Mouse (Mus musculus) MEL (cell line): ENCODE measurements around the gene Slc7a9. TPM values are rescaled to one million over a fixed set of nuclear protein-coding genes. Genes with fewer than 3 reads are reported as not detected.

ENCODE experiments used
- DNase-seq: peaks from one replicate; pipeline ENCODE4 v3.0.0; 2011; ENCODE audit warnings: low read depth, low spot score
- H3K27ac ChIP-seq: 2 replicates; pipeline ENCODE4 v1.5.1; 2012; ENCODE audit warnings: low read depth, mild to moderate bottlenecking, control low read depth, low read length, moderate library complexity; ENCODE audit not compliant: control insufficient read depth
- H3K27me3 ChIP-seq, 2 experiments: fragments of 150-350 bp in 1 of 2; sonication (generic) in 1 of 2; 2 replicates each; pipeline ENCODE4 v1.6.1; 2012; ENCODE audit warnings: low read length in 2 of 2, mild to moderate bottlenecking in 2 of 2, improper control_type of control experiment in 1 of 2, moderate library complexity in 1 of 2; ENCODE audit not compliant: insufficient read depth in 2 of 2, control insufficient read depth in 1 of 2
- H3K36me3 ChIP-seq, 2 experiments: 2 replicates each; pipeline ENCODE4 v1.6.1; 2012 to 2014; ENCODE audit warnings: low read length in 2 of 2, improper control_type of control experiment in 1 of 2, inconsistent platforms in 1 of 2, mild to moderate bottlenecking in 1 of 2; ENCODE audit not compliant: insufficient read depth in 2 of 2, control insufficient read depth in 1 of 2
- H3K4me1 ChIP-seq, 2 experiments: fragments of 150-350 bp in 1 of 2; sonication (generic) in 1 of 2; 2 replicates each; pipeline ENCODE4 v1.6.1; 2012; ENCODE audit warnings: low read length in 2 of 2, improper control_type of control experiment in 1 of 2, mild to moderate bottlenecking in 1 of 2; ENCODE audit not compliant: insufficient read depth in 2 of 2, control insufficient read depth in 1 of 2
- H3K4me3 ChIP-seq, 2 experiments: fragments of 150-350 bp in 1 of 2; sonication (generic) in 1 of 2; 2 replicates each; pipeline ENCODE4 v1.5.1; 2012; ENCODE audit warnings: low read depth in 2 of 2, low read length in 2 of 2, mild to moderate bottlenecking in 2 of 2, moderate library complexity in 2 of 2, control low read depth in 1 of 2, improper control_type of control experiment in 1 of 2; ENCODE audit not compliant: control insufficient read depth in 1 of 2, insufficient read depth in 1 of 2
- H3K79me2 ChIP-seq: 2 replicates; pipeline ENCODE4 v1.6.1; 2012; ENCODE audit warnings: mild to moderate bottlenecking, low read length, moderate library complexity; ENCODE audit not compliant: control insufficient read depth, poor library complexity, insufficient read depth
- H3K9ac ChIP-seq: 2 replicates; pipeline ENCODE4 v1.6.1; 2012; ENCODE audit warnings: low read depth, mild to moderate bottlenecking, control low read depth, low read length, moderate library complexity; ENCODE audit not compliant: control insufficient read depth, poor library complexity, severe bottlenecking
- H3K9me3 ChIP-seq: fragments of 150-350 bp; sonication (generic); replicated peaks from 2 replicates; pipeline ENCODE4 v1.6.1; 2012; ENCODE audit warnings: mild to moderate bottlenecking, low read length, improper control_type of control experiment, moderate library complexity; ENCODE audit not compliant: insufficient read depth
- BHLHE40 ChIP-seq: IDR thresholded peaks from 2 replicates; pipeline ENCODE4 v1.6.1; 2012; ENCODE audit warnings: low read depth, mild to moderate bottlenecking, inconsistent platforms, low read length, improper control_type of control experiment, borderline replicate concordance
- CHD1 ChIP-seq: IDR thresholded peaks from 2 replicates; pipeline ENCODE4 v1.6.1; 2012; ENCODE audit warnings: low read depth, mild to moderate bottlenecking, inconsistent platforms, low read length, improper control_type of control experiment
- CHD2 ChIP-seq: IDR thresholded peaks from 2 replicates; pipeline ENCODE4 v1.6.1; 2011; ENCODE audit warnings: low read length, improper control_type of control experiment
- ELF1 ChIP-seq: IDR thresholded peaks from 2 replicates; pipeline ENCODE4 v1.6.1; 2014; ENCODE audit warnings: low read depth, mild to moderate bottlenecking, inconsistent platforms, low read length, improper control_type of control experiment, moderate library complexity
- EP300 ChIP-seq, 2 experiments: IDR thresholded peaks; 2 replicates each; pipeline ENCODE4 v1.6.1; 2011; ENCODE audit warnings: improper control_type of control experiment in 2 of 2, low read length in 2 of 2, low read depth in 1 of 2, mild to moderate bottlenecking in 1 of 2
- ETS1 ChIP-seq: IDR thresholded peaks from 2 replicates; pipeline ENCODE4 v1.6.1; 2012; ENCODE audit warnings: low read depth, mild to moderate bottlenecking, inconsistent platforms, low read length, improper control_type of control experiment, moderate library complexity
- GATA1 ChIP-seq: IDR thresholded peaks from 2 replicates; pipeline ENCODE4 v1.6.1; 2011; ENCODE audit warnings: low read depth, low read length, improper control_type of control experiment
- MAZ ChIP-seq: IDR thresholded peaks from 2 replicates; pipeline ENCODE4 v1.6.1; 2012; ENCODE audit warnings: low read depth, mild to moderate bottlenecking, inconsistent platforms, low read length, improper control_type of control experiment
- MEF2A ChIP-seq: IDR thresholded peaks from 2 replicates; pipeline ENCODE4 v1.6.1; 2014; ENCODE audit warnings: low read depth, mild to moderate bottlenecking, inconsistent platforms, low read length, improper control_type of control experiment; ENCODE audit not compliant: poor library complexity, insufficient replicate concordance, severe bottlenecking; ENCODE audit errors: extremely low read depth
- MYC ChIP-seq: IDR thresholded peaks from 2 replicates; pipeline ENCODE4 v1.6.1; 2011; ENCODE audit warnings: low read depth, mild to moderate bottlenecking, low read length, improper control_type of control experiment, moderate library complexity
- NELFE ChIP-seq: IDR thresholded peaks from 2 replicates; pipeline ENCODE4 v1.6.1; 2011; ENCODE audit warnings: low read depth, low read length, improper control_type of control experiment
- RCOR1 ChIP-seq: IDR thresholded peaks from 2 replicates; pipeline ENCODE4 v1.6.1; 2012; ENCODE audit warnings: low read depth, mild to moderate bottlenecking, inconsistent platforms, low read length, improper control_type of control experiment
- SIN3A ChIP-seq: IDR thresholded peaks from 2 replicates; pipeline ENCODE4 v1.6.1; 2012; ENCODE audit warnings: low read length, improper control_type of control experiment, inconsistent platforms
- SMC3 ChIP-seq: IDR thresholded peaks from 2 replicates; pipeline ENCODE4 v1.6.1; 2011; ENCODE audit warnings: low read depth, low read length, improper control_type of control experiment
- TCF12 ChIP-seq: IDR thresholded peaks from 2 replicates; pipeline ENCODE4 v1.6.1; 2014; ENCODE audit warnings: low read depth, mild to moderate bottlenecking, inconsistent platforms, low read length, improper control_type of control experiment, moderate library complexity
- USF2 ChIP-seq, 2 experiments: IDR thresholded peaks; 2 replicates each; pipeline ENCODE4 v1.6.1; 2011 to 2012; ENCODE audit warnings: improper control_type of control experiment in 2 of 2, low read length in 2 of 2, borderline replicate concordance in 1 of 2, inconsistent platforms in 1 of 2, low read depth in 1 of 2, mild to moderate bottlenecking in 1 of 2; ENCODE audit not compliant: insufficient read depth in 1 of 2
- ZC3H11A ChIP-seq: IDR thresholded peaks from 2 replicates; pipeline ENCODE4 v1.6.1; 2012; ENCODE audit warnings: low read depth, mild to moderate bottlenecking, inconsistent platforms, low read length, improper control_type of control experiment
- ZKSCAN1 ChIP-seq: IDR thresholded peaks from 2 replicates; pipeline ENCODE4 v1.6.1; 2012; ENCODE audit warnings: low read depth, mild to moderate bottlenecking, inconsistent platforms, low read length, improper control_type of control experiment, moderate library complexity
- polyA plus RNA-seq, 2 experiments: library from polyadenylated mRNA; stranded (reverse) in 1 of 2; unstranded in 1 of 2; fragments of >175 nt in 1 of 2; fragments of >200 nt in 1 of 2; gene quantifications; 2 replicates each; pipeline versions ENCODE4 v1.2.1 to v1.2.4; 2012; ENCODE audit warnings: low replicate concordance in 2 of 2, low read depth in 1 of 2; ENCODE audit not compliant: insufficient read length in 2 of 2, insufficient read depth in 1 of 2, missing spikeins in 1 of 2
- total RNA-seq: library from RNA; depleted of rRNA; stranded (reverse); fragments of 300-350 nt; gene quantifications from 2 replicates; pipeline ENCODE4 v1.2.3, GENCODE M21; 2012

The Slc7a9 gene
- total and polyA plus RNA-seq, 3 experiments: not detected

GRCm38 (mm10) chr7:35435266-35435665 lies 13.3 kb upstream of the Slc7a9 start:
- H3K27ac ChIP-seq: no peak overlapping the region
- no peak overlapping the region for H3K4me3 ChIP-seq
- DNase-seq: no peak
- no peaks in the 10 kb centered on the region for H3K4me1 ChIP-seq
- no peaks in the 10 kb centered on the region for H3K9me3 ChIP-seq
- no peak overlapping the region for H3K9ac ChIP-seq
- H3K27me3 ChIP-seq: no peaks in the 10 kb centered on the region
- no peaks in the 10 kb centered on the region for H3K79me2 ChIP-seq
- no peak for TF ChIP-seq MYC
- TF ChIP-seq, all 39 proteins: peak for 0
- no peaks in the 10 kb centered on the region; a peak in 1 of 4 replicates for H3K36me3 ChIP-seq

GRCm38 (mm10) chr7:35447501-35447900 lies 1.1 kb upstream of the Slc7a9 start:
- no peak overlapping the region for H3K9ac ChIP-seq
- H3K9me3 ChIP-seq: no peaks in the 10 kb centered on the region
- no peaks in the 10 kb centered on the region for H3K4me1 ChIP-seq
- H3K27ac ChIP-seq: no peak overlapping the region
- no peaks in the 10 kb centered on the region for H3K79me2 ChIP-seq
- peaks cover 2 to 5% of the 10 kb centered on the region in 2 experiments; a peak in 3 of 4 replicates for H3K27me3 ChIP-seq
- H3K36me3 ChIP-seq: no peaks in the 10 kb centered on the region
- no peak overlapping the region for H3K4me3 ChIP-seq
- DNase-seq: no peak
- TF ChIP-seq CHD2 (no peak), ZKSCAN1 (no peak), MEF2A (no peak), GATA1 (no peak), RCOR1 (no peak), SMC3 (no peak), MAZ (no peak), CHD1 (no peak), SIN3A (no peak), TCF12 (no peak), ELF1 (no peak), EP300 (IDR thresholded peaks at IDR 0.05; ENCODE audit: low read depth in 1 of 2, low read length in 2 of 2) (no peak), ZC3H11A (no peak), USF2 (IDR thresholded peaks at IDR 0.05; ENCODE audit: borderline replicate concordance in 1 of 2, insufficient read depth in 1 of 2, low read depth in 1 of 2, low read length in 2 of 2) (no peak), ETS1 (no peak), NELFE (no peak), BHLHE40 (no peak)
